ENCODE assay signal across 9 mouse cellular contexts in the genomic region with DNA sequence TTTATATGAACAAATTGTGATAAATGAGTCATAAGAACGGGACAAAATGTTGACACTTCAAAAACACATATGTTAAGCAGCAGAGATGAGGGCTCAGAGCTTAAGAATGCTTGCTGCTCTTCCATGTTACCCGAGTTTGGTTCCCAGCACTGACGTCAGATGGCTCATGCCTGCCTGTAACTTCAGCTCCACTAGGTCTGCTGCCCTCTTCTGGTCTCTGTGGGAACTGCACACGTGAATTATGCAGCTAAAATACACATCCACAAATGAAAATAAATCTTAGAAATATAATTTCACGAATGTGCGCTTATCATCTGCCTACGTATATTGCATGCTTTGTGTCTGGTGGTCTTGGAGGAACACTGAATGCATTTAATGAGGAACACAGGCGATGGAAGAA.
A peak's percentile ranks its signal among the peaks of the same experiment; 100 is the strongest.
DNase-seq lines count a peak whose midpoint lies in the region; ATAC-seq and TF ChIP-seq lines count a peak whose summit lies in the region.
"Had no signal": no experiment of that assay in that cellular context is flagged by ENCODE, and none has a peak within 500 bp of the region (broad histone marks: within the 10 kb centered on the region; RNA-seq: fewer than 3 reads in every experiment).

No protein-coding gene starts in this region.

- ATAC-seq in heart, postnatal 0 days (ENCODE audit: insufficient read depth, low read depth): no peak

- H3K4me1 ChIP-seq in heart, postnatal 0 days (ENCODE audit: control insufficient read depth, insufficient read depth): no peaks in the 10 kb centered on the region
- H3K4me1 ChIP-seq in thymus, adult 2 months (replicated peaks; ENCODE audit: control insufficient read depth, insufficient read depth, low read length): no peaks in the 10 kb centered on the region
- no peaks in the 10 kb centered on the region for H3K4me1 ChIP-seq in small intestine, adult 2 months (ENCODE audit: control insufficient read depth, insufficient read depth, insufficient read length, low read length)

- no peaks in the 10 kb centered on the region for H3K36me3 ChIP-seq in heart, postnatal 0 days (replicated peaks; ENCODE audit: control insufficient read depth, insufficient read depth, low read length)
- no peaks in the 10 kb centered on the region for H3K36me3 ChIP-seq in thymus, adult 2 months (ENCODE audit: control insufficient read depth, insufficient read depth, low read length)
- no peaks in the 10 kb centered on the region for H3K36me3 ChIP-seq in small intestine, adult 2 months (ENCODE audit: control insufficient read depth, insufficient read depth, low read length)
- H3K36me3 ChIP-seq: neural tube, embryonic 13.5 days had no signal

- no peaks in the 10 kb centered on the region for H3K9me3 ChIP-seq in heart, postnatal 0 days (replicated peaks; ENCODE audit: control insufficient read depth, low read length)
- H3K9me3 ChIP-seq: neural tube, embryonic 13.5 days had no signal

- H3K4me3 ChIP-seq in heart, postnatal 0 days (ENCODE audit: low read depth, low read length): no peak overlapping the region
- no peak overlapping the region for H3K4me3 ChIP-seq in thymus, adult 2 months (ENCODE audit: control insufficient read depth, insufficient read depth, low read length)
- no peak overlapping the region for H3K4me3 ChIP-seq in small intestine, adult 2 months (ENCODE audit: low read depth, low read length)
- H3K4me3 ChIP-seq: neural tube, embryonic 13.5 days had no signal

- H3K4me2 ChIP-seq in heart, postnatal 0 days (ENCODE audit: low read depth, low read length): no peak overlapping the region
- H3K4me2 ChIP-seq: neural tube, embryonic 13.5 days had no signal

- H3K27me3 ChIP-seq in heart, postnatal 0 days (ENCODE audit: control insufficient read depth, insufficient read depth, low read length): no peaks in the 10 kb centered on the region
- no peaks in the 10 kb centered on the region for H3K27me3 ChIP-seq in thymus, adult 2 months (ENCODE audit: control insufficient read depth, insufficient read depth, low read length)
- H3K27me3 ChIP-seq in small intestine, adult 2 months (ENCODE audit: control insufficient read depth, insufficient read depth, low read length): no peaks in the 10 kb centered on the region
- H3K27me3 ChIP-seq: neural tube, embryonic 13.5 days had no signal

- TF ChIP-seq POLR2A in thymus, adult 2 months (IDR thresholded peaks at IDR 0.05; ENCODE audit: control insufficient read depth, extremely low read depth, insufficient read depth, low read length, poor library complexity): no peak
- no peak for TF ChIP-seq POLR2A in small intestine, adult 2 months (IDR thresholded peaks at IDR 0.05; ENCODE audit: low read depth, low read length)

- no peak overlapping the region for H3K9ac ChIP-seq in heart, postnatal 0 days (replicated peaks; ENCODE audit: low read depth, low read length)
- H3K9ac ChIP-seq: neural tube, embryonic 13.5 days had no signal

- no peak for DNase-seq in heart, postnatal 0 days (ENCODE audit: low spot score)
- DNase-seq in heart, postnatal 4 days: no peak
- peak; percentile 3 for DNase-seq in thymus, adult 2 months
- no peak for DNase-seq in thymus, postnatal 36 days
- DNase-seq in embryo, embryonic 11 days: peak; percentile 13
- no peak for DNase-seq in spleen, postnatal 4 days (ENCODE audit: low spot score in 2 of 2)
- DNase-seq in spleen, adult 18-20 months: no peak

- no peak overlapping the region for H3K27ac ChIP-seq in heart, postnatal 0 days (ENCODE audit: low read depth)
- H3K27ac ChIP-seq in thymus, adult 2 months (ENCODE audit: control insufficient read depth, insufficient read depth, low read length): no peak overlapping the region
- no peak overlapping the region for H3K27ac ChIP-seq in small intestine, adult 2 months (ENCODE audit: insufficient read depth, low read depth, low read length)
- H3K27ac ChIP-seq: neural tube, embryonic 13.5 days had no signal

- TF ChIP-seq EP300 in heart, postnatal 0 days (IDR thresholded peaks at IDR 0.05; ENCODE audit: low read depth): no peak

- WGBS in heart, postnatal 0 days: 59% methylated on average over 8 of the region's 8 CpGs
- WGBS in thymus, adult 2 months: 76% methylated on average over 8 of the region's 8 CpGs
- 68% methylated on average over 8 of the region's 8 CpGs for WGBS in small intestine, adult 2 months

- TF ChIP-seq CTCF in heart, postnatal 0 days (IDR thresholded peaks at IDR 0.05; ENCODE audit: low read depth): peak; percentile 13; the same call in 1 of the 2 replicates
- no peak for TF ChIP-seq CTCF in thymus, adult 2 months (IDR thresholded peaks at IDR 0.05; ENCODE audit: borderline replicate concordance, control insufficient read depth, extremely low read depth, insufficient read depth, low read length, poor library complexity)
- peak; percentile 31; the same call in 1 of the 2 replicates for TF ChIP-seq CTCF in small intestine, adult 2 months (IDR thresholded peaks at IDR 0.05; ENCODE audit: extremely low read depth, insufficient read length, insufficient replicate concordance, low read depth, low read length)

Comparison
In these comparisons a context has a peak if more than half of its experiments do, and no peak if none do; other contexts are left out.
1. DNase-seq: peak in thymus, adult 2 months (single experiment) and embryo, embryonic 11 days (single experiment); none in heart, postnatal 0 days (single experiment), heart, postnatal 4 days (single experiment), thymus, postnatal 36 days (0 of 2), spleen, postnatal 4 days (0 of 2) and spleen, adult 18-20 months (0 of 2).